Mouse (Mus musculus) left cerebral cortex, postnatal 25 days (tissue): Measurements from ENCODE around the gene Sertad2. TPM values are rescaled to one million over a fixed set of nuclear protein-coding genes. Genes with fewer than 3 reads are reported as not detected.

Source experiments
- DNase-seq, 2 experiments: peaks; one replicate each; pipeline ENCODE4 v3.0.0; 2022; ENCODE audit warnings: low spot score in 2 of 2, mixed read lengths in 1 of 2
- intact Hi-C: fragments of 180-260 bp; cut with DNase I; formaldehyde crosslinking; loops from one replicate; pipeline ENCODE4 v1.15.1; 2025
- total RNA-seq, 2 experiments: library from RNA; stranded (reverse); gene quantifications; 2 replicates each; pipeline ENCODE4 v1.2.3; 2021

The Sertad2 gene
- total RNA-seq, 2 experiments from 2014 or later = 19.2 to 26.7 TPM

- intact Hi-C loops = loop anchor here (1.0 kb wide), 1 partner anchor 89 kb away; no protein-coding TSS in a partner anchor
- DNase-seq = no peak
Observed at GRCm38 (mm10) chr11:20544376-20544775, 1.3 kb downstream of the Sertad2 start.

GRCm38 (mm10) chr11:20544801-20545515 lies 1.9 kb downstream of the Sertad2 start:
- intact Hi-C loops = loop anchor here (1.0 kb wide), 1 partner anchor 90 kb away; no protein-coding TSS in a partner anchor
- no peak for DNase-seq

- intact Hi-C loops = no loop called here
- no peak for DNase-seq
Observed at GRCm38 (mm10) chr11:20549481-20549880, 6.4 kb downstream of the Sertad2 start.

GRCm38 (mm10) chr11:20550196-20550595 lies 7.1 kb downstream of the Sertad2 start:
- intact Hi-C loops = no loop called here
- DNase-seq = no peak

- DNase-seq = no peak
- intact Hi-C loops = no loop called here
Observed at GRCm38 (mm10) chr11:20552059-20552458, 9.0 kb downstream of the Sertad2 start.

- DNase-seq = no peak
- intact Hi-C loops = no loop called here
Observed at GRCm38 (mm10) chr11:20552758-20553673, 10.0 kb downstream of the Sertad2 start.

GRCm38 (mm10) chr11:20555651-20556050 lies 12.6 kb downstream of the Sertad2 start:
- intact Hi-C loops = no loop called here

GRCm38 (mm10) chr11:20556163-20556911 lies 13.3 kb downstream of the Sertad2 start:
- DNase-seq = no peak
- intact Hi-C loops = no loop called here

More at GRCm38 (mm10) chr11:20555651-20556050, 12.6 kb downstream of the Sertad2 start:
- no peak for DNase-seq

- DNase-seq = no peak
- intact Hi-C loops = no loop called here
Observed at GRCm38 (mm10) chr11:20559236-20559950, 16.3 kb downstream of the Sertad2 start.

- no peak for DNase-seq
- intact Hi-C loops = no loop called here
Observed at GRCm38 (mm10) chr11:20559951-20560642, 17.0 kb downstream of the Sertad2 start.

GRCm38 (mm10) chr11:20561323-20562002 lies 18.4 kb downstream of the Sertad2 start:
- DNase-seq = peak in 1 of 2 experiments; percentile 22

GRCm38 (mm10) chr11:20565057-20565456 lies 22.0 kb downstream of the Sertad2 start:
- DNase-seq = no peak
- intact Hi-C loops = no loop called here

More at GRCm38 (mm10) chr11:20561323-20562002, 18.4 kb downstream of the Sertad2 start:
- intact Hi-C loops = no loop called here

- peak; percentile 36 to 78 for DNase-seq
- intact Hi-C loops = no loop called here
Observed at GRCm38 (mm10) chr11:20571702-20572413, 28.8 kb downstream of the Sertad2 start.

- intact Hi-C loops = no loop called here
- no peak for DNase-seq
Observed at GRCm38 (mm10) chr11:20576046-20576635, 33.1 kb downstream of the Sertad2 start.

- intact Hi-C loops = no loop called here
Observed at GRCm38 (mm10) chr11:20582758-20583157, 39.7 kb downstream of the Sertad2 start.

GRCm38 (mm10) chr11:20585297-20585696 lies 42.2 kb downstream of the Sertad2 start:
- no peak for DNase-seq

More at GRCm38 (mm10) chr11:20582758-20583157, 39.7 kb downstream of the Sertad2 start:
- DNase-seq = no peak

GRCm38 (mm10) chr11:20586180-20586579 lies 43.1 kb downstream of the Sertad2 start:
- DNase-seq = no peak
- intact Hi-C loops = no loop called here

More at GRCm38 (mm10) chr11:20585297-20585696, 42.2 kb downstream of the Sertad2 start:
- intact Hi-C loops = no loop called here
